In genomic region chr2:92176292-92176691, GRCm38 (mm10) we compare ENCODE assay signal across 32 mouse cellular contexts.
"Had no signal": no experiment of that assay in that cellular context is flagged by ENCODE, and none has a peak within 500 bp of the region (broad histone marks: within the 10 kb centered on the region; RNA-seq: fewer than 3 reads in every experiment).

No protein-coding gene starts in this region.

- H3K9me3 ChIP-seq: limb, embryonic 10.5 days; limb, embryonic 12.5 days; limb, embryonic 13.5 days; limb, embryonic 15.5 days; liver, embryonic 12.5 days; liver, embryonic 13.5 days; liver, embryonic 15.5 days; lung, embryonic 15.5 days; megakaryocyte, embryonic 14.5 days; midbrain, embryonic 10.5 days; midbrain, embryonic 12.5 days; midbrain, embryonic 13.5 days; midbrain, embryonic 15.5 days; neural tube, embryonic 12.5 days had no signal

- H3K27ac ChIP-seq: limb, embryonic 10.5 days; limb, embryonic 12.5 days; limb, embryonic 13.5 days; limb, embryonic 15.5 days; liver, embryonic 12.5 days; liver, embryonic 13.5 days; liver, embryonic 14.5 days; liver, embryonic 15.5 days; lung, embryonic 15.5 days; macrophage; midbrain, embryonic 10.5 days; midbrain, embryonic 12.5 days; midbrain, embryonic 13.5 days; midbrain, embryonic 15.5 days; neural tube, embryonic 12.5 days had no signal

- H3K36me3 ChIP-seq: limb, embryonic 10.5 days; limb, embryonic 12.5 days; limb, embryonic 13.5 days; limb, embryonic 15.5 days; liver, embryonic 12.5 days; liver, embryonic 13.5 days; liver, embryonic 15.5 days; lung, embryonic 15.5 days; midbrain, embryonic 10.5 days; midbrain, embryonic 12.5 days; midbrain, embryonic 13.5 days; midbrain, embryonic 15.5 days; neural tube, embryonic 12.5 days had no signal

- DNase-seq: left cerebral cortex, postnatal 4 days; liver; liver, embryonic 13.5 days; liver, postnatal 0 days; lung, adult 18-20 months; lung, adult 2 months; lung, embryonic 14.5 days; lung, postnatal 10 days; lung, postnatal 14 days; lung, postnatal 36 days; lung, postnatal 4 days; midbrain, embryonic 14.5 days had no signal

- H3K4me2 ChIP-seq: limb, embryonic 12.5 days; limb, embryonic 13.5 days; limb, embryonic 15.5 days; liver, embryonic 11.5 days; liver, embryonic 12.5 days; liver, embryonic 13.5 days; liver, embryonic 15.5 days; lung, embryonic 14.5 days; lung, embryonic 15.5 days; midbrain, embryonic 11.5 days; midbrain, embryonic 12.5 days; midbrain, embryonic 13.5 days; midbrain, embryonic 15.5 days; neural tube, embryonic 12.5 days had no signal

- H3K4me1 ChIP-seq: limb, embryonic 10.5 days; limb, embryonic 12.5 days; limb, embryonic 13.5 days; limb, embryonic 15.5 days; lung, embryonic 15.5 days; midbrain, embryonic 12.5 days; midbrain, embryonic 13.5 days; midbrain, embryonic 15.5 days had no signal

- H3K27me3 ChIP-seq: limb, embryonic 12.5 days; limb, embryonic 13.5 days; limb, embryonic 15.5 days; lung, embryonic 15.5 days; midbrain, embryonic 12.5 days; midbrain, embryonic 13.5 days; midbrain, embryonic 15.5 days; neural tube, embryonic 12.5 days had no signal

- H3K9ac ChIP-seq: limb, embryonic 12.5 days; limb, embryonic 13.5 days; limb, embryonic 15.5 days; liver, embryonic 12.5 days; liver, embryonic 13.5 days; liver, embryonic 14.5 days; liver, embryonic 15.5 days; liver, postnatal 0 days; lung, embryonic 14.5 days; lung, embryonic 15.5 days; midbrain, embryonic 12.5 days; midbrain, embryonic 13.5 days; midbrain, embryonic 15.5 days; neural tube, embryonic 12.5 days had no signal

- ATAC-seq: liver, embryonic 12.5 days; liver, postnatal 0 days; lung, postnatal 0 days; midbrain, embryonic 13.5 days; midbrain, embryonic 15.5 days; midbrain, embryonic 16.5 days had no signal

- H3K4me3 ChIP-seq: limb, embryonic 10.5 days; limb, embryonic 12.5 days; limb, embryonic 13.5 days; limb, embryonic 15.5 days; liver, embryonic 12.5 days; liver, embryonic 13.5 days; liver, embryonic 15.5 days; lung, embryonic 15.5 days; megakaryocyte, embryonic 14.5 days; midbrain, embryonic 10.5 days; midbrain, embryonic 12.5 days; midbrain, embryonic 13.5 days; midbrain, embryonic 15.5 days; myocyte; neural tube, embryonic 12.5 days had no signal
